Mouse (Mus musculus) forebrain, embryonic 11.5 days (tissue): ENCODE data around the gene Olfr62. TPM values are rescaled to one million over a fixed set of nuclear protein-coding genes. Genes with fewer than 3 reads are reported as not detected.

ENCODE experiments used
- polyA plus RNA-seq: library from polyadenylated mRNA; unstranded; fragments of >200 nt; fragmentation: Nextera tagmentation; extraction: Ambion mirVana; gene quantifications from 2 replicates; pipeline ENCODE4 v1.2.1, GENCODE M21; 2014

Olfr62 gene
- polyA plus RNA-seq, 1 experiment from 2014 or later = not detected

Other genes with a start within 250 kb of the Olfr62 start
- gene Szt2, start 249.7 kb upstream of the Olfr62 start, polyA plus RNA-seq = 14.1 and 18.3 TPM in 2 replicates
- 152 and 155 TPM in 2 replicates for gene Med8, start 249.6 kb upstream of the Olfr62 start, polyA plus RNA-seq
- gene Elovl1, start 230.9 kb upstream of the Olfr62 start, polyA plus RNA-seq = 37.8 and 39.8 TPM in 2 replicates
- 369 and 385 TPM in 2 replicates for gene Cdc20, start 221.6 kb upstream of the Olfr62 start, polyA plus RNA-seq
- 1.0 and 1.5 TPM in 2 replicates for gene Mpl, start 201.4 kb upstream of the Olfr62 start, polyA plus RNA-seq
- gene Tie1, start 168.9 kb upstream of the Olfr62 start, polyA plus RNA-seq = 13.6 and 14.5 TPM in 2 replicates
- 0.48 and 0.71 TPM in 2 replicates for gene 2610528J11Rik, start 132.0 kb upstream of the Olfr62 start, polyA plus RNA-seq
- 0.25 and 0.32 TPM in 2 replicates for gene Tmem125, start 114.9 kb upstream of the Olfr62 start, polyA plus RNA-seq
- 0.80 and 0.83 TPM in 2 replicates for gene Cfap57, start 38.2 kb upstream of the Olfr62 start, polyA plus RNA-seq
- gene Ebna1bp2, start 38.2 kb upstream of the Olfr62 start, polyA plus RNA-seq = 181 and 183 TPM in 2 replicates
- 0.08 and 0.09 TPM in 2 replicates for gene Olfr1342, start 33.8 kb downstream of the Olfr62 start, polyA plus RNA-seq
- gene Olfr1341, start 44.6 kb downstream of the Olfr62 start, polyA plus RNA-seq = not detected in 2 replicates
- not detected in 2 replicates for gene Olfr1340, start 61.2 kb downstream of the Olfr62 start, polyA plus RNA-seq
- gene Olfr1339, start 73.2 kb downstream of the Olfr62 start, polyA plus RNA-seq = 0.12 and 0.17 TPM in 2 replicates
- gene Olfr1338, start 99.8 kb downstream of the Olfr62 start, polyA plus RNA-seq = not detected in 2 replicates
- gene Olfr1337, start 123.6 kb downstream of the Olfr62 start, polyA plus RNA-seq = not detected in 2 replicates
- not detected in 2 replicates for gene Olfr1335, start 151.0 kb downstream of the Olfr62 start, polyA plus RNA-seq
- gene Olfr1333, start 177.3 kb downstream of the Olfr62 start, polyA plus RNA-seq = not detected in 2 replicates
- gene Olfr1331, start 205.7 kb downstream of the Olfr62 start, polyA plus RNA-seq = not detected in 2 replicates
- not detected in 2 replicates for gene Olfr1330, start 229.6 kb downstream of the Olfr62 start, polyA plus RNA-seq